Mouse (Mus musculus): ENCODE data around the gene Rnf207. TPM values are rescaled to one million over a fixed set of nuclear protein-coding genes. Genes with fewer than 3 reads are reported as not detected.

The Rnf207 gene
- total RNA-seq, 2 experiments from 2014 or later = 8.7 to 11.1 TPM

GRCm38 (mm10) chr4:152260451-152260850 is 58.3 kb downstream of the Rnf207 start:
- DNase-seq (ENCODE audit: low spot score in 2 of 2) = no peak
- intact Hi-C loops (cut with DNase I) = no loop called here

GRCm38 (mm10) chr4:152257070-152257469 is 61.7 kb downstream of the Rnf207 start:
- peak; percentile 75 to 86 for DNase-seq (ENCODE audit: low spot score in 2 of 2)
- intact Hi-C loops (cut with DNase I) = no loop called here

Other genes starting within 250 kb of the Rnf207 start
- gene Plekhg5, start 246.5 kb downstream of the Rnf207 start, total RNA-seq (2021) = 10 to 100 TPM; 72.1 to 93.5 TPM
- gene Tnfrsf25, start 203.1 kb downstream of the Rnf207 start, total RNA-seq (2021) = 10 to 100 TPM; 13.5 to 18.0 TPM
- 1 to 10 TPM in 1 of 2 experiments, under 1 TPM in 1; 0.73 to 1.2 TPM for gene Espn, start 166.6 kb downstream of the Rnf207 start, total RNA-seq (2021)
- not detected for gene Hes2, start 160.1 kb downstream of the Rnf207 start, total RNA-seq (2021)
- 100 to 1,000 TPM; 308 to 337 TPM for gene Acot7, start 140.9 kb downstream of the Rnf207 start, total RNA-seq (2021)
- 10 to 100 TPM; 26.8 to 37.1 TPM for gene Gpr153, start 44.8 kb downstream of the Rnf207 start, total RNA-seq (2021)
- under 1 TPM; 0.30 to 0.37 TPM for gene Hes3, start 27.3 kb downstream of the Rnf207 start, total RNA-seq (2021)
- 10 to 100 TPM; 50.9 to 56.7 TPM for gene Icmt, start 21.8 kb downstream of the Rnf207 start, total RNA-seq (2021)
- gene Rpl22, start 6.7 kb upstream of the Rnf207 start, total RNA-seq (2021) = 100 to 1,000 TPM; 160 TPM
- 100 to 1,000 TPM; 180 to 181 TPM for gene Chd5, start 19.7 kb upstream of the Rnf207 start, total RNA-seq (2021)
- 10 to 100 TPM; 18.3 to 21.4 TPM for gene Nphp4, start 157.7 kb upstream of the Rnf207 start, total RNA-seq (2021)
- gene Kcnab2, start 158.9 kb upstream of the Rnf207 start, total RNA-seq (2021) = 100 to 1,000 TPM; 319 to 332 TPM